Mouse (Mus musculus): ENCODE data around the gene Olfr374. TPM values are rescaled to one million over a fixed set of nuclear protein-coding genes. Genes with fewer than 3 reads are reported as not detected.

Gene Olfr374
- total and polyA plus RNA-seq, 2 experiments from 2014 or later, result not detected

DNA sequence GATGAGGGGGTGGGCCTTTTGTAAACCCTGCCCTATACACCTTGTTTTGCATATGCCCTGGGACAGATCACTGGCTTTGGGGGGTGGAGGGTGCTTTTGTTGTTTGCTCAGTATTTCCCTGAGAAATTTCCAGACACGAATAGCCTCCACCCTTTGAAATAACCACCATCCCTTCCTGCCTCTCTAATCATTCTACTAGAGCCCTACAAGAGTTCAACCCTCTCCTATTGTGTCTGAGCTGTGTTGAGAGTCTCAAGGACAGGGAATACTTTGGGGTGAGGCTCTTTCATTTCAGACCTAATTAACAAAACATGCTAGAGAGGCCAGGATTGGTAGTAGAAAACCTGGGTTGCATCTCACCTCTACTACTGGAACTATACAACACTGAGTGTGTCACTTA is 42.2 kb downstream of the Olfr374 start:
- DNase-seq (ENCODE audit: low spot score) (no peak), ATAC-seq (ENCODE audit: low FRiP score) (no peak)
- Histone ChIP-seq H3K4me1 (ENCODE audit: insufficient read depth, low read length) (no peaks in the 10 kb centered on the region), H3K27ac (ENCODE audit: low read depth, low read length) (no peak overlapping the region), H3K27me3 (ENCODE audit: insufficient read depth, low read length) (no peaks in the 10 kb centered on the region), H3K4me2 (ENCODE audit: low read depth, low read length, poor library complexity, severe bottlenecking) (no peak overlapping the region), H3K36me3 (ENCODE audit: insufficient read depth, low read length) (peaks cover 47% of the 10 kb centered on the region), H3K4me3 (ENCODE audit: low read depth, low read length) (no peak overlapping the region), H3K9ac (replicated peaks; ENCODE audit: low read length, poor library complexity, severe bottlenecking) (no peak overlapping the region), H3K9me3 (ENCODE audit: low read length) (no peaks in the 10 kb centered on the region)
- WGBS, result 91% methylated on average over 1 of the region's 1 CpGs
- TF ChIP-seq CTCF (IDR thresholded peaks at IDR 0.05), result no peak

DNA sequence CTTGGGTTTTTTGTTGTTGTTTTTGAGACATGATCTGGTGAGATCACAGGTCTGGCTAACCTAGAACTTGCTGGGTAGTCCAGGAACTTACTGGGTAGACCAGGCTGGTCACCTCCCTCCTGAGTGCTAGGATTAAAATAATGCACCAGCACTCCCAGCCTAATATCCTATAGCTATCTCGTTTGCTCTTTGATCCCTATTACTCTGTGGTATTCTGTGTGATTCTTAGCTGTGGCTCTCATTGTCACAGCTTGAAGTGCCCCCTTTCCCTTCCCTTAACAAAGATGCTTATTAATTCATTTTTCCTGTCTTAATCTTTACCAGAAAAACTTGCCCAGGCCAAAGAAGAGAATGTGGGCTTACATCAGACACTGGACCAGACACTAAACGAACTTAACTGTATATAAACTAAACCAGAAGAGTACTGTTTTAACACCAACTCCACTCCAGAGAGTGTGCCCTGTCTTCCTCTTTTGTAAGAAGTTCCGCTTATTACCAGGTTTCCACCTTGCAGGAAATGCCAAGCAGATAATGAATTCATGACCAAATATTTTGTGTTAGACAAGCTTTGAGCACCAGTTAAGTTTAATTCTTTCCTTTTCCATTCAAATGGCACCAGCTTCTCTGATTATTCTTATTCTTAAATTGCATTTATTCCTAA is 44.7 kb downstream of the Olfr374 start:
- H3K4me2 ChIP-seq (ENCODE audit: low read depth, low read length, poor library complexity, severe bottlenecking), result no peak overlapping the region
- no peak overlapping the region for H3K27ac ChIP-seq (ENCODE audit: low read depth, low read length)
- H3K9me3 ChIP-seq (ENCODE audit: low read length), result no peaks in the 10 kb centered on the region
- H3K9ac ChIP-seq (replicated peaks; ENCODE audit: low read length, poor library complexity, severe bottlenecking), result no peak overlapping the region
- H3K27me3 ChIP-seq (ENCODE audit: insufficient read depth, low read length), result no peaks in the 10 kb centered on the region
- ATAC-seq (ENCODE audit: low FRiP score), result no peak
- no peak for DNase-seq (ENCODE audit: low spot score)
- H3K4me3 ChIP-seq (ENCODE audit: low read depth, low read length), result no peak overlapping the region
- H3K4me1 ChIP-seq (ENCODE audit: insufficient read depth, low read length), result no peaks in the 10 kb centered on the region
- H3K36me3 ChIP-seq (ENCODE audit: insufficient read depth, low read length), result peaks cover 28% of the 10 kb centered on the region
- 85% methylated on average over 3 of the region's 3 CpGs for WGBS
- no peak for TF ChIP-seq CTCF (IDR thresholded peaks at IDR 0.05)

DNA sequence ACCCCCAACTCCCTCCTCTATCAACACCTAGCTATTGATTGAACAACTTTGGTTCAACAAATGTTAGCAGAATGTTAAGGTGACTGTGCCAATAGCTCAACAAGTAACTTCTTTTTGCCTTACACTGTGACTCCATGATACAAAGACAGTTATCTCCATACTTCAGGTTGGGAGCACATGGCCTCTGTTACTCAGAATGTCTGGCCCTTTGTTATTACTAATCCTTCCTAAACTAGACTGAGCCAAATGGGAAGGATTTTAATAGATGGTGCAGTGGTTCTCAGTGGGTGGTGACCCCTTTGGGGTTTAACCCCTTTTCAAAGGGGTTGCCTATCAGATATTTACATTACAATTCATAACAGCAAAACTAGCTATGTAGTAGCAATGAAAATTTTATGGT is 46.5 kb downstream of the Olfr374 start:
- no peak for TF ChIP-seq CTCF (IDR thresholded peaks at IDR 0.05)
- no peak overlapping the region for H3K4me2 ChIP-seq (ENCODE audit: low read depth, low read length, poor library complexity, severe bottlenecking)
- ATAC-seq (ENCODE audit: low FRiP score), result no peak

DNA sequence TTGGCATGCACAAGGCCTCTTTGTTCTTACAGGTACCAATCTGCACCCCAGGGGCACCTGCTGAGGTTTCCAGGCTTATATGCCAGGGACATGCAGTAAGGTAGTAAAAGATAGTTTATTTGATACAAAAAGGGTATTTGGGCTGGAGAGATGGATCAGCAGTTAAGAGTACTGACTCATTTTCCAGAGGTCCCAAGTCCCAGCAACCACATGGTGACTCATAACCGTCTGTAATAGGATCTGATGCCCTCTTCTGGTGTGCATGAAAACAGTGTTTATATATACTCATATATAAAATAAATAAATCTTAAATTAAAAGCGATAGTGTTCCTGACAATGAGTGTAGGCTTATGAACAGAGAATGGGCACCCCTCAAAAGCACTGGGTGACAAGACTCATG is 51.3 kb downstream of the Olfr374 start:
- 93% methylated on average over 2 of the region's 2 CpGs for WGBS
- H3K4me3 ChIP-seq (ENCODE audit: low read depth, low read length), result no peak overlapping the region
- H3K4me2 ChIP-seq (ENCODE audit: low read depth, low read length, poor library complexity, severe bottlenecking), result no peak overlapping the region
- no peaks in the 10 kb centered on the region for H3K27me3 ChIP-seq (ENCODE audit: insufficient read depth, low read length)
- H3K27ac ChIP-seq (ENCODE audit: low read depth, low read length), result no peak overlapping the region
- no peaks in the 10 kb centered on the region for H3K9me3 ChIP-seq (ENCODE audit: low read length)
- H3K9ac ChIP-seq (replicated peaks; ENCODE audit: low read length, poor library complexity, severe bottlenecking), result no peak overlapping the region
- no peaks in the 10 kb centered on the region for H3K36me3 ChIP-seq (ENCODE audit: insufficient read depth, low read length)
- DNase-seq (ENCODE audit: low spot score) (no peak), ATAC-seq (ENCODE audit: low FRiP score) (no peak)
- H3K4me1 ChIP-seq (ENCODE audit: insufficient read depth, low read length), result peaks cover 7% of the 10 kb centered on the region; the same call in 1 of the 2 replicates
- no peak for TF ChIP-seq CTCF (IDR thresholded peaks at IDR 0.05)

More for the DNA sequence above, 46.5 kb downstream of the Olfr374 start:
- Histone ChIP-seq H3K36me3 (ENCODE audit: insufficient read depth, low read length) (peaks cover 14% of the 10 kb centered on the region), H3K4me3 (ENCODE audit: low read depth, low read length) (no peak overlapping the region), H3K4me1 (ENCODE audit: insufficient read depth, low read length) (no peaks in the 10 kb centered on the region), H3K27ac (ENCODE audit: low read depth, low read length) (no peak overlapping the region), H3K27me3 (ENCODE audit: insufficient read depth, low read length) (no peaks in the 10 kb centered on the region), H3K9me3 (ENCODE audit: low read length) (no peaks in the 10 kb centered on the region), H3K9ac (replicated peaks; ENCODE audit: low read length, poor library complexity, severe bottlenecking) (no peak overlapping the region)
- DNase-seq (ENCODE audit: low spot score), result no peak

DNA sequence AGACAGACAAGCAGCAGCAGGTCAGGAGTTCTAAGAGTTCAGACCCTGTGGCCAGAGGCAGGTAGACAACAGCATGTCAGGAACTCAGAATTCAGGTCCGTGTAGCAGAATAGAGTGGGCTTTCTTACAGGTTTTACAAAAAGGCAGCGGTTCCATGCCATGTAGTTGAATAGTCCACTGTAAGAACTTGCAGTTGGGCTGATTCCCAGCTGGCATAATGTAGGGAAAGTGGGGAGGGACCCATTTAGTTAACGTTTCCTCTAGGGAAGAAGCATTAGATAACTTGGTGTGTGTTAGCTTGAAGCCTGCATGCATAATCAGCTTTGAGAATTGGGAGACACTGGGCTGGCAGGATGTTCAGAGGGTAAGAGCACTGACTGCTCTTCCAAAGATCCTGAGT is 51.9 kb downstream of the Olfr374 start:
- Histone ChIP-seq H3K4me2 (ENCODE audit: low read depth, low read length, poor library complexity, severe bottlenecking) (no peak overlapping the region), H3K27ac (ENCODE audit: low read depth, low read length) (no peak overlapping the region), H3K27me3 (ENCODE audit: insufficient read depth, low read length) (no peaks in the 10 kb centered on the region), H3K9me3 (ENCODE audit: low read length) (no peaks in the 10 kb centered on the region), H3K4me3 (ENCODE audit: low read depth, low read length) (no peak overlapping the region), H3K36me3 (ENCODE audit: insufficient read depth, low read length) (no peaks in the 10 kb centered on the region), H3K4me1 (ENCODE audit: insufficient read depth, low read length) (peaks cover 7% of the 10 kb centered on the region; the same call in 1 of the 2 replicates), H3K9ac (replicated peaks; ENCODE audit: low read length, poor library complexity, severe bottlenecking) (no peak overlapping the region)
- WGBS, result 80% methylated on average over 3 of the region's 3 CpGs
- TF ChIP-seq CTCF (IDR thresholded peaks at IDR 0.05), result no peak
- DNase-seq (ENCODE audit: low spot score) (no peak), ATAC-seq (ENCODE audit: low FRiP score) (no peak)

DNA sequence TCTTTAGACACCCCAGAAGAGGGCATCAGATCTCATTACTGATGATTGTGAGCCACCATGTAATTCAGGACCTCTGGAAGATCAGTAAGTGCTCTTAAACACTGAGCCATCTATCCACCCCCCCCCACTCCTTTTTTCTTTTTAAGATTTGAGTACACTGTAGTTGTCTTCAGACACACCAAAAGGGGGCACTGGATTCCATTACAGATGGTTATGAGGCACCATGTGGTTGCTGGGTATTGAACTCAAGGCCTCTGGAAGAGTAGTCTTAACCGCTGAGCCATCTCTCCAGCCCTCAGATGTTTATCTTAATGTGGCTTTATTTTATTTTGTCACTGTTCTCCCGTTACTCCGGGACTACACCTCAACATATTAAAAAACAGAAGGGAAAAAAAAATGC is 53.2 kb downstream of the Olfr374 start:
- Histone ChIP-seq H3K27me3 (ENCODE audit: insufficient read depth, low read length) (no peaks in the 10 kb centered on the region), H3K36me3 (ENCODE audit: insufficient read depth, low read length) (no peaks in the 10 kb centered on the region; the same call in 1 of the 2 replicates), H3K9me3 (ENCODE audit: low read length) (no peaks in the 10 kb centered on the region), H3K9ac (replicated peaks; ENCODE audit: low read length, poor library complexity, severe bottlenecking) (no peak overlapping the region), H3K4me2 (ENCODE audit: low read depth, low read length, poor library complexity, severe bottlenecking) (peak overlapping the region; percentile 52), H3K27ac (ENCODE audit: low read depth, low read length) (no peak overlapping the region), H3K4me3 (ENCODE audit: low read depth, low read length) (peak overlapping the region; percentile 43), H3K4me1 (ENCODE audit: insufficient read depth, low read length) (peaks cover 7% of the 10 kb centered on the region; the same call in 1 of the 2 replicates)
- 0 out of 2 replicates have a peak, but pooled peaks have one; percentile 20 for TF ChIP-seq CTCF (IDR thresholded peaks at IDR 0.05)
- DNase-seq (ENCODE audit: low spot score) (no peak), ATAC-seq (ENCODE audit: low FRiP score) (no peak)
- WGBS, result 72% methylated on average over 3 of the region's 3 CpGs
